Mouse (Mus musculus): ENCODE results near the gene Ppp1r9a. TPM values are rescaled to one million over a fixed set of nuclear protein-coding genes. Genes with fewer than 3 reads are reported as not detected.
A peak's percentile ranks its signal among the peaks of the same experiment; 100 is the strongest.
"Not testable (repeated sequence)": the region's sequence is repeated elsewhere in the genome, so short reads cannot be mapped to it uniquely, and the experiment has no call there.

The Ppp1r9a gene
- total RNA-seq (2021), result 100 to 1,000 TPM; 111 to 117 TPM
- long read RNA-seq, experiment 1, full-length matches to known transcripts, result 2 of 17 reads
- long read RNA-seq, experiment 1, partial matches to known transcripts, result 4 of 17 reads
- long read RNA-seq, experiment 1, other reads (novel, unspliced or antisense), result 11 of 17 reads
- long read RNA-seq, experiment 2, full-length matches to known transcripts, result 1 of 23 reads
- long read RNA-seq, experiment 2, partial matches to known transcripts, result 3 of 23 reads
- long read RNA-seq, experiment 2, other reads (novel, unspliced or antisense), result 19 of 23 reads

- DNase-seq (ENCODE audit: low spot score in 2 of 2), result peak; percentile 34 to 59
These were observed at the start of gene Ppp1r9a for GRCm38 (mm10) chr6:4902674-4903324. Gene Ppp1r9a (plus strand): TSS chr6:4902917.

DNA sequence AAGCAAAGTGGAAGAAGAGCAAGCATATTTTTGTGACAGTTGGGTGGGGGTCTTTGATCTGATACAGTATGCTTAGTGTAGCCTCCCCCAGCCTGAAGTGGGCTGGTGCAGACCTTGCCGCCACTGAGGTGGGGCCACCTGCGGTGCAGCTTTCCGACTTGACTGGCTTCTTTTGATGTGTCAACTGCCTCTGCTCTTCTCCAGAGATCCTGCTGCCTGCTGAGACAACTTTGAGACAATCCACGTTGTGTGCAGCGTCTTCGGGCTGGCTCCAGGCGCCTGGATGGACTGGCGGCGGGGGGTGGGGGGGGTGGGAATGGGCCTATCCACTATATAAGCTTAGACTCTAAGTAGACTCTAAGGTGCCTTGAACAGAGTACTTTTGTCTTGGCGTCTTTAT, 47.5 kb upstream of the Ppp1r9a start:
- no peak for DNase-seq (ENCODE audit: low spot score in 2 of 2)

GRCm38 (mm10) chr6:4856919-4857318, 45.8 kb upstream of the Ppp1r9a start:
- DNase-seq (ENCODE audit: low spot score in 2 of 2), result no peak

GRCm38 (mm10) chr6:4884316-4884715, 18.4 kb upstream of the Ppp1r9a start:
- no peak for DNase-seq (ENCODE audit: low spot score in 2 of 2)

DNA sequence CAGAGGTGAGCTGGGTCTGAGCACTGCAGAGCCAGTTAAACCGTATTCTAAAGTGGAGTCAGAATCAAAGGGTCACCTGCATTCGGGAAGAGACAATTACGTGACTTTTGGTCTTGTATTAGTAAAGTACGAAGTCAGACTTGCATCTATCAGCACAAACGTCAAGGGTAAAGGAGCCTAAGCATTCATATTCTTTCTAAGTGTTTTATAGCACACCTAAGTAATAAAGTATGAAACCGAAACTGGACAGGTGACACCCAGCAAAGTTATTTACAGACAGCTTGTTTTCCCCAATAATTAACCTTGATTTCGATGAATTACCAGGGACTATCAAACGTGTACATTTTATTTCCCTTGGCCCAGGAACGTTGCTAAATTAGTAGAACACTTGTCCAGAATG, 13.2 kb upstream of the Ppp1r9a start:
- no peak for DNase-seq (ENCODE audit: low spot score in 2 of 2)

DNA sequence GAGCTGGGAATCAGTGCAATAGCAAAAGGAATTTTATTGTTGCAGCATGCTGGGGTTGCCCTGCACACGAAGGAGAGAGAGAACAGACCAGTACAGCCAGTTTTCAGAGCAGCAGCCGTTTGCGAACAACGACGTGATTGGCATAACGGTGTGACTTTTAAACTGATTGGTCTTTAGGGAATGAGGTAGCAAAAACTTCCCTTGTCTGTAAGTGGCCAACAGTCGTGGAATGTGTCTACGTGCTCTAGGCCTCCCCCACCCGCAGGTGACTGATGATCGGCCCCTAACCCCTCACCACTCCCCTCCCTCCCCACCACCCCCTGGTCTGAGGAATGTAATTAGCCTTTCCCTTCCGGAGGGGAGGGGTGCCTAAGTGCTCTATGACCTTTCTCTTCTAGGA, 10.3 kb upstream of the Ppp1r9a start:
- no peak for DNase-seq (ENCODE audit: low spot score in 2 of 2)

GRCm38 (mm10) chr6:4893312-4893711, 9.4 kb upstream of the Ppp1r9a start:
- DNase-seq (ENCODE audit: low spot score in 2 of 2), result not testable (repeated sequence)

DNA sequence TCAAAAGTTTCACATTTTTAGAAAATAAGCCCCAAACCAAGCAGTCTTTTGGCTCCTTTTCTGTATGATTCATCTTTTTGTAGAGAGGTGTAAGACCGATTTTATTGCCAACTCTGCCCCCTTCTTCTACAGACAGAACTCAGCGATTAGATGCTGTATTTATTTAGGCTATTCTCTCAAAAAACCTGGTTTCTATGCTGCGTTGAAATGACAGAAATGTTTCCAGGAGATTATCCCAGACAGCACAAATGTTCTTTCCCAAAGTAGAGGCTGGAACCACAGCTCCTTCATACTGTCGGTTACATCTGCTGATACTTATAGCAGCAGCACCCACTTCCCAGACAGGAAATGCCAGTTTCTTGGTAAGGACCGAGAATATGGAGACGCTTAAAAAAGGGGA, 2.8 kb upstream of the Ppp1r9a start:
- no peak for DNase-seq (ENCODE audit: low spot score in 2 of 2)

GRCm38 (mm10) chr6:4903325-4904054, 773 bp downstream of the Ppp1r9a start:
- peak; percentile 33 to 50 for DNase-seq (ENCODE audit: low spot score in 2 of 2)

GRCm38 (mm10) chr6:4904055-4904450, 1.3 kb downstream of the Ppp1r9a start:
- DNase-seq (ENCODE audit: low spot score in 2 of 2), result peak; percentile 14 to 32

DNA sequence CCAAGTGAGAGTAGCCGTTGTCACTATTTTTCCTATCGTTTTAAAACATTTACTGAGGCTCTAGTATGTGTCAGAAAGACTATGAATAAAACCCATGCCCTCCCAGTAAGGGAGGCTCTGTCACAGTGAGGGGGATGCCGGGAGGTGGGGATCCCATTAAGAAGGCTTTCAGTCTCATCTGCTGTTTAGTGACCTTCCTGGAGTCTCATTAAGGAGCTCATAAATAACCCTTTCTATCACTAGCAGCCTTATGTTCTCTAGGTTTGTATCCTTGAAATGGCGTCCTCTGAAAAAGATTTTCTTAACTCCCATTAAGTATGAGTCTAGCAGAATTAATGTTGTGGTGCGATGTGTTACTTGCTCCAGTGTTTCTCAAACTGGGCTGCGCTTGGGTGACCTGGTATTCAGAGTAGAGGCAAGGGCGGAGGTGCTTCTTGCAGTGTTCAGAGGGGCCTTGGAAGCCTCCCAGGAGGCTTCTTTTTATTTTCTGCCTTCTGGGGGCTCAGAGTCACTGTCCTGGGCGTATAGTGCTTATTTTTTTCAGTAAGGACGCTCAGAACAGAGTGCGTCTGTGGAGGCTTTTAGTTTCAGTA, 7.4 kb downstream of the Ppp1r9a start:
- DNase-seq (ENCODE audit: low spot score in 2 of 2), result no peak

- no peak for DNase-seq (ENCODE audit: low spot score in 2 of 2)
These were observed 15.8 kb downstream of the Ppp1r9a start for GRCm38 (mm10) chr6:4918470-4918869.

- not testable (repeated sequence) for DNase-seq (ENCODE audit: low spot score in 2 of 2)
These were observed 21.1 kb downstream of the Ppp1r9a start for GRCm38 (mm10) chr6:4923791-4924190.

- no peak for DNase-seq (ENCODE audit: low spot score in 2 of 2)
These were observed 23.4 kb downstream of the Ppp1r9a start for GRCm38 (mm10) chr6:4925966-4926687.

GRCm38 (mm10) chr6:4930321-4930720, 27.6 kb downstream of the Ppp1r9a start:
- no peak for DNase-seq (ENCODE audit: low spot score in 2 of 2)

DNA sequence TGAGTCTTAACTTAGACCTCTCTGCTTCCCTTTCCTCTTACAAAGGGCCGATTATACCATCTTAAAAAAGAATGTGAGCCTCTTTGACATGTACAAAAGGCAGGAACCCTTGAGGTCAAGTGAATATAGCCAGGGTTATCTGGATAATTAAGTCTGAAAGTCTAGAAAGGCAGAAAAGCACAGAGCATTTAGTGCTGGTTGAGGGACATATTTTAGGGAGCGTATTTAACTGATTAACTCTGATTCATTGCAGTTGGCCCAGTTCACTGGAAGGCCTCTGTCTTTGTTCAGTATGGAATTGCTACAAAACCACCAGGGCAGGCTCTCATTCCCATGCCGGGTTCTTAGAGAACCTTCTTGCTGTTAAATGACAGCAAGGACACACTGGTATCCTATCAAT, 36.2 kb downstream of the Ppp1r9a start:
- no peak for DNase-seq (ENCODE audit: low spot score in 2 of 2)

- DNase-seq (ENCODE audit: low spot score in 2 of 2), result no peak
These were observed 37.4 kb downstream of the Ppp1r9a start for GRCm38 (mm10) chr6:4940086-4940485.

- DNase-seq (ENCODE audit: low spot score in 2 of 2), result peak in 1 of 2 experiments; percentile 14
These were observed 37.9 kb downstream of the Ppp1r9a start for GRCm38 (mm10) chr6:4940639-4941038.

DNA sequence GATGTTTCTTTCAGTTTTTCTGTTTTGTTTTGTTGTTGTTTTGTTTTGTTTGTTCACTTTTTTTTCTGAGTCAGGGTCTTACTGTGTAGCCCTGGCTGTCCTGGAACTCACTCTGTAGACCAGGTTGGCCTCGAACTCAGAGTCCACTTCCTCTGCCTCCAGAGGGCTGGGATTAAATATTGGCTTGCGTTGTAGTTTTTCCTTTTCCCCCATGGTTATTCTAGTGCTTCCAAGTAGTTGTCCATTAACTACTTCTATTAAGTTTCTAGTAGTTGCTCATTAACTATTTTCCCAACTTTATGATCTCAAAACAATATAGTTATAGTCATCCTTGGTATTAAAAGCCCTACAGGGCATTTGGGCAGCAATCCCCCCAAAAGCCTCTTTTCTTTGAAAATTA, 41.1 kb downstream of the Ppp1r9a start:
- DNase-seq (ENCODE audit: low spot score in 2 of 2), result no peak

- DNase-seq (ENCODE audit: low spot score in 2 of 2), result no peak
These were observed 45.3 kb downstream of the Ppp1r9a start for GRCm38 (mm10) chr6:4948056-4948455.

- no peak for DNase-seq (ENCODE audit: low spot score in 2 of 2)
These were observed 47.0 kb downstream of the Ppp1r9a start for GRCm38 (mm10) chr6:4949701-4950100.
